Mouse (Mus musculus) megakaryocyte, embryonic 14.5 days (primary cell): ENCODE results near the gene D630003M21Rik.

ENCODE experiments used
- FLI1 ChIP-seq: IDR thresholded peaks from 2 replicates; pipeline ENCODE4 v1.6.1; 2012; ENCODE audit warnings: low read length, inconsistent platforms, mixed read lengths
- GATA1 ChIP-seq: IDR thresholded peaks from 3 replicates; pipeline ENCODE4 v1.6.1; 2012; ENCODE audit warnings: mixed read lengths, low read length, inconsistent platforms, borderline replicate concordance

- TF ChIP-seq GATA1 (no peak), FLI1 (no peak)
These were observed 39.6 kb downstream of the D630003M21Rik start for GRCm38 (mm10) chr2:158189451-158189850.
